Mouse (Mus musculus) forebrain, embryonic 12.5 days (tissue): ENCODE results near the gene Tsc2. TPM values are rescaled to one million over a fixed set of nuclear protein-coding genes. Genes with fewer than 3 reads are reported as not detected.

Experiments
- ATAC-seq: fragments of 200-750 bp; cut with Nextera tagmentation; 2 replicates; pipeline ENCODE4 v1.8.0; 2017; ENCODE audit warnings: moderate TSS enrichment; ENCODE audit not compliant: low FRiP score
- H3K27ac ChIP-seq: fragments of 300-500 bp; sonication (generic); 2 replicates; pipeline ENCODE4 v1.5.1; 2016; ENCODE audit warnings: mild to moderate bottlenecking
- H3K27me3 ChIP-seq: fragments of 300-500 bp; sonication (generic); 2 replicates; pipeline ENCODE4 v1.6.1; 2016; ENCODE audit warnings: mild to moderate bottlenecking
- H3K36me3 ChIP-seq: fragments of 300-500 bp; sonication (generic); replicated peaks from 2 replicates; pipeline ENCODE4 v1.6.1; 2016; ENCODE audit warnings: mild to moderate bottlenecking
- H3K4me1 ChIP-seq: fragments of 300-500 bp; sonication (generic); 2 replicates; pipeline ENCODE4 v1.6.1; 2016
- H3K4me2 ChIP-seq: fragments of 300-500 bp; sonication (generic); 2 replicates; pipeline ENCODE4 v1.6.1; 2016; ENCODE audit warnings: mild to moderate bottlenecking, moderate library complexity
- H3K4me3 ChIP-seq: fragments of 300-500 bp; sonication (generic); replicated peaks from 2 replicates; pipeline ENCODE4 v1.5.1; 2016; ENCODE audit warnings: mild to moderate bottlenecking
- H3K9ac ChIP-seq: fragments of 300-500 bp; sonication (generic); 2 replicates; pipeline ENCODE4 v1.6.1; 2016; ENCODE audit warnings: mild to moderate bottlenecking
- H3K9me3 ChIP-seq: fragments of 300-500 bp; sonication (generic); 2 replicates; pipeline ENCODE4 v1.6.1; 2016
- WGBS: fragments of 180-500 bp; shearing (Covaris S2); methylation state at CpG from one replicate; pipeline ENCODE4 v1.1.7; 2016; 5-methylcytosine and 5-hydroxymethylcytosine counted together
- polyA plus RNA-seq: library from polyadenylated mRNA; unstranded; fragments of >200 nt; fragmentation: Nextera tagmentation; extraction: Ambion mirVana; gene quantifications from 2 replicates; pipeline ENCODE4 v1.2.1, GENCODE M21; 2016

The Tsc2 gene
- polyA plus RNA-seq, 1 experiment from 2014 or later, result 78.4 TPM

- H3K9ac ChIP-seq, result no peak overlapping the region
- no peak for ATAC-seq
- H3K4me3 ChIP-seq, result no peak overlapping the region
- no peaks in the 10 kb centered on the region for H3K9me3 ChIP-seq
- peaks cover 20% of the 10 kb centered on the region for H3K27me3 ChIP-seq
- 80% methylated on average over 9 of the region's 9 CpGs for WGBS
- H3K36me3 ChIP-seq, result no peaks in the 10 kb centered on the region
- no peak overlapping the region for H3K4me2 ChIP-seq
- 0 out of 2 replicates have a peak overlapping the region, but pooled peaks have one; percentile 21 for H3K27ac ChIP-seq
- H3K4me1 ChIP-seq, result peaks cover 8% of the 10 kb centered on the region
Measured at GRCm38 (mm10) chr17:24644875-24645721, 12.7 kb upstream of the Tsc2 start.

GRCm38 (mm10) chr17:24644030-24644715 is 11.7 kb upstream of the Tsc2 start:
- ATAC-seq, result no peak
- 66% methylated on average over 7 of the region's 7 CpGs for WGBS
- Histone ChIP-seq H3K27ac (peak overlapping the region; percentile 21; the same call in 1 of the 2 replicates), H3K4me2 (no peak overlapping the region), H3K36me3 (no peaks in the 10 kb centered on the region), H3K9me3 (no peaks in the 10 kb centered on the region), H3K9ac (no peak overlapping the region), H3K4me1 (no peaks in the 10 kb centered on the region), H3K27me3 (peaks cover 11% of the 10 kb centered on the region), H3K4me3 (no peak overlapping the region)

GRCm38 (mm10) chr17:24642791-24643343 is 10.4 kb upstream of the Tsc2 start:
- Histone ChIP-seq H3K9me3 (no peaks in the 10 kb centered on the region), H3K4me2 (no peak overlapping the region; the same call in 1 of the 2 replicates), H3K9ac (no peak overlapping the region), H3K4me1 (no peaks in the 10 kb centered on the region), H3K4me3 (no peak overlapping the region), H3K27me3 (no peaks in the 10 kb centered on the region), H3K27ac (no peak overlapping the region), H3K36me3 (0 out of 2 replicates have a peak, but pooled peaks cover 7% of the 10 kb centered on the region)
- no peak for ATAC-seq
- WGBS, result 77% methylated on average over 6 of the region's 6 CpGs

DNA sequence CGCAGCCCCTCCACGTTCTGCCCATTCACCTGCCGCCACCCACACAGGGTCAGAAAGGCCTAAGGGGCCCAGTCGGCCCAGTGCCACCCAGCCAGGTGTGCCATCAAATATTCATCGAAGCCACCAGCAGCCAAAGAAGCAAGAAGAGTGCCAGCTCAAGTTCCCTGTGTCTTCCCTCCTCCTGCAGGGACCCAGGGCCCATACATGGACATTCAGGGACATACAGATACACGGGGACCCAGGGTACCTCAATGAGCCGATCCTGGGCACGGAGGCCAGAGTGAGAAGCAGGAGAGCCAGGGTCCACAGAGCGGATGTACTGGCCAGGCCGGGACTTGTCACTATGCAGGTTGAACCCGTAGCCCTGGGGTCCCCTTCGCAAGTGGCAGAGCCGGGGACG is 9.5 kb upstream of the Tsc2 start:
- Histone ChIP-seq H3K4me3 (no peak overlapping the region), H3K9me3 (no peaks in the 10 kb centered on the region), H3K4me1 (no peaks in the 10 kb centered on the region), H3K4me2 (no peak overlapping the region), H3K27ac (no peak overlapping the region), H3K36me3 (0 out of 2 replicates have a peak, but pooled peaks cover 7% of the 10 kb centered on the region), H3K9ac (no peak overlapping the region), H3K27me3 (no peaks in the 10 kb centered on the region)
- WGBS, result 92% methylated on average over 14 of the region's 14 CpGs
- ATAC-seq, result no peak

- H3K4me1 ChIP-seq, result no peaks in the 10 kb centered on the region
- H3K27me3 ChIP-seq, result no peaks in the 10 kb centered on the region
- ATAC-seq, result no peak
- 93% methylated on average over 15 of the region's 15 CpGs for WGBS
- no peaks in the 10 kb centered on the region for H3K9me3 ChIP-seq
- no peak overlapping the region for H3K4me2 ChIP-seq
- H3K4me3 ChIP-seq, result no peak overlapping the region
- H3K36me3 ChIP-seq, result 0 out of 2 replicates have a peak, but pooled peaks cover 7% of the 10 kb centered on the region
- H3K9ac ChIP-seq, result no peak overlapping the region
- no peak overlapping the region for H3K27ac ChIP-seq
Measured at GRCm38 (mm10) chr17:24640581-24640980, 8.2 kb upstream of the Tsc2 start.

DNA sequence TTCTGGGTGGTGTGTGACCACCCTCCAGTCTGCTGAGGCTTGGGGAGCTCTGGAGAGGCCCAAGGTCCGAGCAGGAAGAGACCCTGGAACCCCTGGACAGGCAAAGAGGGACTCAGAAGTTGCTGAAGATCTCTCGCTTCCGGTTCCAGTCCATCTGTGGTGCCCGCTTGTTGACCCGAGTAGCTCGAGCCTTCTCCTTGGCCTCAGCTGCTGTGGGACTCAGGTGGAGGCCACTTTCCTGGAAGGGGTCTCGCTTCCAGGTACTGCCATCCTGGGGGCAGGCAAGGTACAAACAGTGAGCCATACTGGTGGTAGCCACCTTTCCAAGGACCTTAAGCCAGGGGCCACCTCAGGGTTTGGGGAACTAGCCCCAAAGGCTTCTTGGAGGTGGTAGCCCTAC is 7.7 kb upstream of the Tsc2 start:
- Histone ChIP-seq H3K27ac (0 out of 2 replicates have a peak overlapping the region, but pooled peaks have one; percentile 19), H3K4me2 (no peak overlapping the region), H3K27me3 (no peaks in the 10 kb centered on the region), H3K9ac (no peak overlapping the region), H3K4me1 (no peaks in the 10 kb centered on the region), H3K4me3 (no peak overlapping the region), H3K36me3 (0 out of 2 replicates have a peak, but pooled peaks cover 7% of the 10 kb centered on the region), H3K9me3 (no peaks in the 10 kb centered on the region)
- ATAC-seq, result no peak
- 91% methylated on average over 7 of the region's 7 CpGs for WGBS

DNA sequence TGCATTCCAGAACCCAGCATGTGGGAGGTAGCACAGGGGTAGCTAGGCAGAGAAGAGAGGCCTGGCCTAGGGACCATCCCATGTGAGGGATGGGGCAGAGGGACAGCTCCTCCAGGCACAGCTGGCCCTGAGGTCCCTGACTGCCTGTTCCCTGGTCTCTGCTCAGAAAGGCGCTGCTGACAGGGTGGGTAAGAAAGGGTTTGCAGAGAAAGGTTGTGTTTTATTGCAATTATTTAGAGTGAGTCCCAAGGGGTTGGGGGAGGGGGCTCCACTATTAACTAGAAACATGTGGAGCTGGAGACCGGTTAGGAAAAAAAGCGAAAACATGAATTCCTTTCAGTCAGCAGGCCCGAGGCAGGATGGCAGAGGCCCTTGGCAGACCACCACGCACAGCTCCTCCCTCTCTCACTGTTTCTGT is 7.2 kb upstream of the Tsc2 start:
- H3K4me1 ChIP-seq, result no peaks in the 10 kb centered on the region
- 78% methylated on average over 5 of the region's 5 CpGs for WGBS

GRCm38 (mm10) chr17:24638840-24639239 is 6.4 kb upstream of the Tsc2 start:
- WGBS, result 81% methylated on average over 9 of the region's 9 CpGs
- Histone ChIP-seq H3K4me3 (no peak overlapping the region), H3K36me3 (0 out of 2 replicates have a peak, but pooled peaks cover 7% of the 10 kb centered on the region), H3K9me3 (no peaks in the 10 kb centered on the region), H3K27ac (peak overlapping the region; percentile 9; the same call in 1 of the 2 replicates), H3K4me2 (no peak overlapping the region), H3K27me3 (no peaks in the 10 kb centered on the region), H3K4me1 (no peaks in the 10 kb centered on the region), H3K9ac (no peak overlapping the region)
- ATAC-seq, result no peak

More for the DNA sequence above, 7.2 kb upstream of the Tsc2 start:
- H3K27ac ChIP-seq, result peak overlapping the region; percentile 19; the same call in 1 of the 2 replicates
- no peak overlapping the region for H3K9ac ChIP-seq
- no peaks in the 10 kb centered on the region for H3K27me3 ChIP-seq
- no peaks in the 10 kb centered on the region for H3K9me3 ChIP-seq
- no peak for ATAC-seq
- H3K4me3 ChIP-seq, result no peak overlapping the region
- H3K36me3 ChIP-seq, result 0 out of 2 replicates have a peak, but pooled peaks cover 7% of the 10 kb centered on the region
- H3K4me2 ChIP-seq, result no peak overlapping the region

- WGBS, result 97% methylated on average over 4 of the region's 4 CpGs
- H3K4me2 ChIP-seq, result no peak overlapping the region
- no peak overlapping the region; the same call in 1 of the 2 replicates for H3K9ac ChIP-seq
- 0 out of 2 replicates have a peak, but pooled peaks cover 7% of the 10 kb centered on the region for H3K36me3 ChIP-seq
- no peak for ATAC-seq
- peaks cover 4% of the 10 kb centered on the region for H3K4me1 ChIP-seq
- H3K27me3 ChIP-seq, result no peaks in the 10 kb centered on the region
- no peak overlapping the region for H3K27ac ChIP-seq
- no peaks in the 10 kb centered on the region for H3K9me3 ChIP-seq
- H3K4me3 ChIP-seq, result no peak overlapping the region
Measured at GRCm38 (mm10) chr17:24638214-24638613, 5.8 kb upstream of the Tsc2 start.

GRCm38 (mm10) chr17:24636781-24637481 is 4.5 kb upstream of the Tsc2 start:
- 0 out of 2 replicates have a peak, but pooled peaks cover 7% of the 10 kb centered on the region for H3K36me3 ChIP-seq
- 63% methylated on average over 5 of the region's 5 CpGs for WGBS
- H3K4me2 ChIP-seq, result no peak overlapping the region
- no peaks in the 10 kb centered on the region for H3K27me3 ChIP-seq
- no peak overlapping the region for H3K4me3 ChIP-seq
- no peak overlapping the region for H3K9ac ChIP-seq
- H3K9me3 ChIP-seq, result no peaks in the 10 kb centered on the region
- no peak for ATAC-seq
- H3K27ac ChIP-seq, result no peak overlapping the region
- peaks cover 10% of the 10 kb centered on the region for H3K4me1 ChIP-seq

GRCm38 (mm10) chr17:24635694-24636093 is 3.3 kb upstream of the Tsc2 start:
- Histone ChIP-seq H3K27me3 (no peaks in the 10 kb centered on the region), H3K9ac (no peak overlapping the region), H3K27ac (no peak overlapping the region), H3K4me1 (peaks cover 19% of the 10 kb centered on the region), H3K9me3 (no peaks in the 10 kb centered on the region), H3K36me3 (peaks cover 8% of the 10 kb centered on the region; the same call in 1 of the 2 replicates), H3K4me2 (no peak overlapping the region), H3K4me3 (no peak overlapping the region)
- WGBS, result 98% methylated on average over 5 of the region's 5 CpGs
- ATAC-seq, result no peak
